Mouse (Mus musculus) 416B (cell line): ENCODE measurements around the gene Plk5.

Experiments used
- DNase-seq: peaks from one replicate; pipeline ENCODE4 v3.0.0; 2011; ENCODE audit warnings: low read depth

The Plk5 gene

DNA sequence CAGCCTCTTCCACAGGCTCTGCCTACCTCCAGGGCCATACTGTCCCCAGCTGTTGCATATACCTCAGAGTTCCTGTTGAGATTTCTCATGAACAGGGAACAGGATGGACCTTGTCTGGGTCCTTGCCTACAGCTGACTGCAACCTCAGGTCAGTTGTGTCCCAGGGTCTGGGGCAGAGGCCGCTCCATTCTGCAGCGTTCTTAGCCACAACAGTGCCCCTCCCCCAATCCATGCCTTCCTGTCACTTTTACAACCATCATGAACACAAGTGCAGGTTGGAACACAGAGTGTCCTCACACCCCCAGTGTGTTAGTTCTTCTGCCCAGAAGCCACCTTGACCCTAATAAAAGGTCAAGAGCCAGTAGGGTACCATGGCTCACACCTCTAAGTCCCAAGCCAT is 32.5 kb downstream of the Plk5 start:
- DNase-seq, result no peak

DNA sequence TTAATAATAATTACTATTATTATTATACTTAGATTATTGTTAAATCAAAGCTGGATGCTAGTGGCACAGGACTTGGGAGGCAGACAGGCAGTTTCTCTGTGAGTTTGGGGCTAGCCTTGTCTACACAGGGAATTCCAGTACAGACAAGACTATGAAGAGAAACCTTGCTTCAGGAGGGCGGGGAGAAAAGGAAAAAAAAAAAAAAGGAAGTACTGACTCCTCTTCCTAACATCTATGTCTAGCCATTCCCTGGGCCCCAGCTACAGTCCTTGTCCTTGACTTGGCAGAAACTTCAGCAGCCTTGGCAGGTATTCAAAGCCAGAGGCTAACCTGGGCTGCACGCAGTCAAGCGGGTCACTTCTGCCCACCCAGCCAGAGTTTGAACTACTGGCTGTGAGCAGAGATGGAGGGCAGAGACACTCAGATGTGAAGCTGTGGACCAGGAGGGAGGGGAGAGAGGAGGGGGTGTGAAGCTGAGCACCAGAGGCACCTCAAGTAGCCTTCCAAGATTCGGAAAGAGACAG is 33.0 kb downstream of the Plk5 start:
- DNase-seq, result no peak

DNA sequence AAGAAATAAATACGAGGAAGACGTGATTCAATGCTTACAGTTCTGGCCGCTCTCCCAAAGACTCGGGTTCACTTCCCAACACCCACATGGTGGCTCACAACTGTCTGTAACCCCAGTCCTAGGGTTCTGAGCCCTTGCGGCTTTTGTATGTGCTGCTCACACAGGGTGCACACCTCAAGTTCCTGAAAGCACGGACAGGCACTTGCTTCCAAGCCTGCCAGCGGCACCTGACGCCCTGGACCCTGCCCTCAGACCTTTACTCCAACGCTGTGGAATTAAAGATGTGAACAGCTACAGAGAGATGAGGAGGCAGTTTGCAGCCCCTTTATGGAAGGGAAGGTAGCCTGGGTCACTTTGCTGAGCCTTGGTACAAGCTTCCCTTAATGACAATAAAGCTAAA is 34.4 kb downstream of the Plk5 start:
- DNase-seq, result no peak

DNA sequence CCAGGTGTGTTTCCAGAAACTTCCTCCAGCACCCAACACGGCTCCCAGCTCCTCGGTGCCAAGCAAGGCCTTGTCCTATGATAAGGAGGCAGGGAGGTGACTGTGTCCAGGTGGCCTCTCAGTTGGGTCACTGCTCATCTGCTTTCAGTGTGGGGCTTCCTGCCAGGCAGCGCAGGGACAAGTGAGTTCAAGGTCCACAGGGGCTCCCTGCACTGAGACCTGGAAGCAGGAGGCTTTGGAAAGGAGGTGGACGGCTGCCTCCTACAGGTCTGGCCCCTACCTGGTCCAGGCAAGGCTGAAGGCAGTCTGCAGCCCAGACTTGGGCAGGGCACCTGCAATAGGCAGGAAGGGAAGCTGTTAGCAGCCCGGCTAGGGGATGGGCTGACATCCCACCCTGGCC is 36.4 kb downstream of the Plk5 start:
- no peak for DNase-seq

DNA sequence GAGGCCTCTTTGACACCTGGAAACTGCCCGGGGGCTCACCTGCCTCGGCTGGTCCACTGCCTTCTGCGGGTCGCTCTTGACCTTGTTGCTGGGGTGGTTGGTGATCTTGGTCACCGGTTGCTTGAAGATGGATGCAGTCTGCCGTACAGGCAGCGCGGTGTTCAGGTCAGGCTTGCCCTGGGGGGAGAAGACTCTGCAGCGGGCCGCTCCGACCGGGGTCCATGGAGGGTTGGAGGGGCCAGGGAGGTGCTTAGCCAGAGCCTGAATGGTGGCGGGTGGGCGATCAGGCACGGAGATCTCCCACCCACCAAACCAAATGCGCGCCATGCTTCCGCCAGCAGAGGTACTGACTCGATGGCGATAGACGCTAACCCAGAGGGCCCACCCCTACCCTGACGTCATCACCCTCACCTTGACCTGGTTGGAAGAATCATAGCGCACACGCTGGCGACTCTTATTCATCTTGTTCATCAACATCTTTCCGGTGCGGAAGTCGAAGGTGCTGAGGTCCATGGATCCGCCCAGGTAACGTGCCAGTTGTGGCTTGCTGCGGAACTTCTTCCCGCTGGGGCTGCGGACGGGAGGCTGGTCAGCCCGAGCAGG is 38.9 kb downstream of the Plk5 start:
- DNase-seq, result no peak

DNA sequence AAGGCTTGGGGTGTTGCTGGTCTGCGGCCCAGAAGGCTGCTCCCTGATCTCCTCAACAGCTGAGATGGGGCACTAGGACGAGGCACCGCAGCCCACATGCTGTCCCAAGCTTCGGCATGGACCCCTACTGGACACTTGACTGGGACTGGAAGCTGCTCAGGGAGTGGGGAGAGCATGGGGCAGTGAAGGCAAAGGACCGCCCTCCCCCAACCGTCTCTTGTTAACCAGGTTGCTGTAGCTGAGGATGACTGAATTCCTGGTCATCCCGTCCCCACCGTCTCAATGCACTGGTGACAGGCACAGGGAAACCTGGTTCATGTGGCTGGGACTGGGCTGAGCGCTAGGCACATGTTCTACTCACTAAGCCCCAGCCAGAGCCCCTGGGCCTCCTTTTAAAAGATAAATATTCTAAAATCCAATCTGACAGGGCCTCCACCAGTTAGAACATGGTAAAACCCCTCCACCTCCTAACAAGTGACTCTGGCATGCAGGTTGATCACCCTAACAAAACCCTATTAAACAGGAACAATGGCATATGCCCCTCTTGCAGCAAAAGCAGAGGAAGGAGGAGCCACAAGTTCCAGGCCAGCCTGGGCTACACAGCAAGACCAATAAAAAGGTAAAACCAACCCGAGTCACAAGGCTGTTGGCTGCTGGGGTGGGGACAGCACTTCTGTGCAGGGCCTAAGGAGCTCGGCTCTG is 40.7 kb downstream of the Plk5 start:
- no peak for DNase-seq

DNA sequence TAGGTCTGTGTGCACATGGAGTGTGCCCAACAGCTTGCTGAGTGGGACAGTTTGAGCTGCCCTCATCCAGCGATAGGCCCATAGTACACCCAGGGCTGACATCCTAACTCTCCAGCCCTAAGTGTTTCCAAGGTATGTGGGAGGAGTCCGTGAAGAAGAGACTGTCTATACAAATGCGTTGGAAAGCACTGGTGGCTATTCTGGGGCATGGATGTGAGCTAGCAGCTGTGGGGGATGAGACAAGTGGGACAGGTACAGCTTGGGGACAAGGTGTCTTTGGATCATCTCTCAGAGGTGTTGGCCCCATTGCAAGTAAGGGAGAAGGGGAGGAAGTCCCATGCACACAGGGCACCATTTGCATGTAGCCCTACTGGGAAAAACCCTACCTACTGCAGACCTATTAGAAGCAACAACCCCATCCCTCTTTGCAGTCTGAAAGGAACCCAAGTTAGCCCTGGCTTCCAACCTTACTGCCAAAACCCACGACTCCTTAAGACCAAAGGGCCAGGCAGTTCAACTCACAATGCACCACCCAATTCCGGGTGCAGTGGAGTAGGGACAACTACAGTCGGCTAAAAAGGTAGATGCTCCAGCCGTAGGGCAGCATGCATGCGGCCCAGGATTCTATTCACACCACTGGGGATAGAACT is 41.4 kb downstream of the Plk5 start:
- no peak for DNase-seq

DNA sequence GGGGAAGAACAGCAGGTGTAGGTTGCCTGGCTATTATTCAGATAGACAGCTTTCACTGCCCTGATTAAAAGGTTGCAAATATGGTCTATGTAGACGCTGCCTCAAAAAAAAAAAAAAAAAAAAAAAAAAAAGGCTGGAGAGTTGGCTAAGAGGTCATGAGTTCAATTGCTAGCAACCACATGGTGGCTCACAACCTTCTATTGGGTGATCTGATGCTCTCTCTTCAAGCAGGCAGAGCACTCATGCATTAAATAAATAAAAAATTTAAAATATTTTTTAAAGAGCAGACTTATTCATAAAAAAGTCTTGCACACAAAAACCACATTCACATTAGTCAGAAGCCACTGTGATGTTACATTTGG is 41.9 kb downstream of the Plk5 start:
- peak; percentile 71 for DNase-seq

DNA sequence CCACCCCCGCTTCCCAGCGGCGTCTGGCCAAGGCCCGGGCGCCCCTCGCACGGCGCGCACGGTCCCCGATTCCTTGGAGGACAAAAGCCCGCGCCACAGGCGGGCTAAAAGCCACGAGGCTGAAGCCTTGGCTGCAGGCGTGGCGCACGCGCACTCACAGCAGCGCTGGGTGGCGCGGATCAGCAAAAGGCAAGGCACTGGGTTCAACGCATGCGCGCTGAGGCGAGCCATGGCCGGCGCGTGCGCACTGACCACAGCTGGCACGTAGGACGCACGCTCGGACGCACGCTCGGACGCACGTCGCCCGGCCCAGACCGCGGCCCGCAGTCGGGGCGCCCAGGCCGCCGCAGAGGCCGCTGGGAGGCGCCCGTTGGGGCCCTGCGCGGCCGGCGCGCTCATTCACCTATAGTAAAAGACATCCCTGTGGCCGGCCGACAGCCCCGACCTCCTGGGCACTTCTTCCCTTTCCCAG is 42.5 kb downstream of the Plk5 start:
- DNase-seq, result peak; percentile 98

DNA sequence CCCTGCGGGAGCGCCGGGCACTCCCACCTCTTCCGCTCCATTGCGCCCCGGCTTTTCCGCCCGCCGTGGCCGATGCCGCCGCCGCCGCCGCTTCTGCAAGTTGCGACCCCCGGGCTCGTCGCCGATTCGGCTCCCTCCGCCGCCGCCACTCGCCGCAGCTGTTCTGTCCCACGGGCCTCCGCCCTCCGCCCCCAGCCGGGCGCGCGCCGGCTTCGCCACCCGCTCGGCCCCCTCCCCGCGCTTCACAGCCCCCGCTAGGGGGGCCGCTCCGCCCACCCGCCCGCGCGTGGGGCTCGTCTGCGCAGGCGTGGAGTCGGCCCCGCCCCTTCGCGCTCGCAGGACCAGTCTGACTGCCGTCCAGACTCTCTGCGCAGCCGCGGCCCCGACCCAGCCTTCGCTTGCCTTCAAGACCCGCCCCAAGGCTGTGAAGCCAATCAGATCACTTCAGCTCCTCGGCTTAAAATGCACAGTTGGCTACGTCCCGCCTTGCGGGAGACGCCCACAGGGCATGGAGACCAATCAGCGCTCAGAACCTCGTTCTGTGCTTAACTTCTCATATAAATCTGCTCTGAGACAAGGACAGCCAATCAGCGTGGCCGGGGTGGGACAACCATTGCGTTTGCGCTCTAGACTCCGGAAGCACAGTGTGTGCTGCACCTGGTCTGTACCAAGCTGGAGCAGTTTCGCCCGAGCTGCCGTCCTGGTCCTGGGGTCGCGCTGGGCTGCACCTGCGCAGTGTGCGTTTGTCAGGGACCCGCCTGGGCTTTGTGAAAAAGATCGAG is 43.1 kb downstream of the Plk5 start, which contains the start of gene Mbd3:
Mbd3 (minus strand) TSS at position 360 of the 782 bp plus-strand sequence.
- DNase-seq, result peak; percentile 100

DNA sequence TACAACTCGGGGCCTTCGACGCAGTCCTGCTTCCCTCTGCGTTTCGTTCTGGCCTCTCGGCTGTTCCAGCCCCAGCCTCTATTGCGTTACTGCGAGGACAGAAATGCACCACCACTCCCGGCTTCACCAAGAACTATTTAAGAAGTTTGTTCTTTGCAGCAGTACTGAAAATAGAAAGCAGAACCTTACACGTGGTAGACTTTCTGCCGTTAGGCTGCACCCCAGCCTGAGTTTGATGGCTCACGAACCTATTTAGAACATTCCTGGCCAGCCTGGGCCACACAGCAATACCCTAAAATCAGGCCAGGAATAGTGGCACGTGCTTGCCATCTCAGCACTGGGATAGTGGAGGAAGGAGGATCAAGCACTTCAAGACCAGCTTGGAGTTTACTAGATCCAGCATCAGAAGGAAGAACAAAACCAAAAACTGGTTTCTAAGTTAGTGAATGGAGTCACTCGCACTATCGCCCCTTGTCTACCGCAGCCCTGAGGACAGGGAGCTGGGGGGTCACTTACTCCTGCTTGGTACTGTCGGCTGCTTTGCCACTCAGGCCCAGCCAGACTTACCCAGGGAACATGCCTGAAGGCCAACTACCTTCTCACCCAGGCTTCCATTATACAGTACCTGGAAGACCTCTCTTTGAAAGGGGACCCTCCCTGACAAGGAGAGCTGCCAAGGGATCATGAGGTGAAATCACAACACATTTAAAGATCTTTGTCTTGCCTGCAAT is 43.9 kb downstream of the Plk5 start:
- no peak for DNase-seq

DNA sequence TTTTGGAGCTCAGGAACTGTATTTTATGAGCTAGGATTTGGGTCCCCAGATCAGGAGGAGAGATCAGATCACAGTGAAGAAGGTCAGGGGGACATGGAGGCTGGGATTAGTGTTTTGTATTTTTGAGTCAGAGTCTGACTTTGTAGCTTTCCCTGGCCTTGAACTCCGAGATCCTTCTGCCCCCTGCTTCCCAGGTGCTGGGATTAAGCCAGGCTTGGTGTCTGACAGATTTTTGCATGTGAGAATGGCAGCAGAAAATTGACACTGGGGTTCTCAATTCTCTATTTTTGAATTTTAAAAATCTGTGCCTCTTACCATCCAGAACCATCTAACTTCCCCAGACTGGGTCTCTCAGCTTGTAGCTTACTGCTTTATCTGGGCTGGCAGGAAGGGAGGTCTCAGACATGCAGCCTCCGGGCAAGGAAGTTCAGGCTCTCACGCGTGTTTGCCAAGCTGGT is 44.5 kb downstream of the Plk5 start:
- no peak for DNase-seq

DNA sequence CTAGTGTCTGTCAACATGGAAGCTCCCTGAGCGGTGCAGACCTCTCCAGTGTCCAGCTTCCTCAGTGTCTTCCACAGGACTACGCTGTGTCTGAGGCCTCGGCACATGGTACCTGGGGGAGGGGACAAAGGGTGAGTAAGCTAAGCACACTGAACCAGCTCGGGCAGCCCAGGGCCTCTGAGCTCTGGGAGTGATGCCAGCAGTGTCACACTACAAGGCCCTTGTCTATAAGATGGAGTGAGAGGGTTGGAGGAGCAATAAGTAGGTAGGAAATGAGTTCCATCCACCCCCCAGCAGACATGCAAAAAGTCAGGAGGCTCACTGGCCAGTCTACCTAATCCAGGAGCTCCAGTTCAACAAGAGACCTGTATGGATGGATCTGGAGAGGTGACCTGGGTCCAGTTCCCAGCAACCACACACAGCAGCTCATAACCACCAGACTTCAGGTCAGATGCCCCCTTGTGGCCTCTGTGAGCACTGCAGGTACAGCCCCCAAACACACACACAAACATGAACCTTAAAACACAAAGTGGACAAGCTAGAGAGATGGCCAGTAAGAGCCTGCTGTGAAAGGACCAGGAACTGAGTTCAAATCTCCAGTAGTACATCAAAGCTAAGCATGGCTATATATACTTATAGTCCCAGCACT is 46.9 kb downstream of the Plk5 start:
- DNase-seq, result peak; percentile 64

DNA sequence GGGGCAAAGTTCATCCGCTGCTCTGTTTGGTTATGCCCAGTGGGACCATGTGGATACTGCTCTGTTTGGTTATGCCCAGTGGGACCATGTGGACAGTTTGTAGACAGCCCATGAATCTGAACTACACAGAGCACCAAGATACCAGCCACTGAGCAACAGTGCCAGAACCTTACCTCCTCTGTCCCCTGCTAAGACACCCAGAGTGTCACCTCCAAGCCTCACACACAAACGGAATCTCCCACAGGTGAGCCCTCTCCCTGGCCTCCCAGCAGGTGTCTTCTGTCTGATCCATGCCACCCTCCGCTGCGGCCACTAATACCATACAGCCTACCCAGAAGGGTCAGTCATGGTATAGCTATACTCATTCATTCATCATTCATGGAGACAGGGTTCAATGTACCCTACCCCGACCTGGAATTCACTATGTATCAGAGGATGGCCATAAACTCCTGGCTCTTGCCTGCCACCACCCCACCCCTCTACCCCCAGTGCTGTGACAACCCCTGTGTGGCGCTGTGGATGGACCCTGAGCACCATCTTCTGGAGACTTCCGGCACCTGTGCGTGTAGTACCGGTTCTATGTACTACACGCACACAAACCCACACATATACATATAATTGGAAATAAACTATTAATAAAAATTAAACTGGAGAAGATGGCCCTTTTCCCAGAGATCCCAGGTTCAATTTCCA is 49.4 kb downstream of the Plk5 start:
- no peak for DNase-seq

DNA sequence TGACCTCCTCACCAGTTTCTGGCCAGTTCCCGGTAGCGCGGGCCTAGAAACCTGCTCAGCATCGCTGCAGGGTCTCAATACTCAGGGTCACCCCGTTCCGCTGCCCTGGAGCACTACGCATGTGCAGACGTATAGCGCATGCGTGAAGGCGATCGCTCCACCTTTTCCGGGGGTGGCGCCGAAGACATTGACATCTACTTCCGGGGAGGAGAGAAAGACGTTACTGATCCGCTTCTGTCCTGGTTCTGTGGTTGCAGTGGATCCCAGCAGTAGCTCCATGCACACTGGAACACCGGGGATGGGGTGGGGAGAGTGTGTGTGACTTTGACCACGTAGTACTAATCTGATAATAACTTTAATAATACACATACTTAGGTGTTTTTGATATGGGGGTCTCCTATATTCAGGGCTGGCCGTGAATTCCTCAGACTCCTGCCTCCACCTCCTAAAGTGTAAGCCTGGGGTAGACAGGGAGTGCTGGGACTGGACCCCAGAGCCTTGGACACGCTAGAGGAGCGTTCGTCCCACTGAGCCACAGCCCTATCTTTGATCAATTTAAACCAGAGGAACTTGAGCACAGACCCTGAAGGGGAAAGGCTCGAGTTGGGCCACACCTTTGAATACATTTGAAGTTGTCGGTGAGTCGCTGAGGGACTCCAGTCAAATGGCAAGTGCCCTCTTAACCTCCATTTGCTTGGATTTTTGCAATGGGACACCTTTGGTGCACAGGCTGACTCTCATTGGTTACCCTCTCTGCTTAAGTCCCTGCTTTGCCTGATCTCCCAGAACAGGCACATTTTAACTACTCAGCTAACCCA is 50.6 kb downstream of the Plk5 start, which contains the start of gene Uqcr11:
Uqcr11 (minus strand) TSS at position 147 of the 818 bp plus-strand sequence.
- peak; percentile 94 for DNase-seq

DNA sequence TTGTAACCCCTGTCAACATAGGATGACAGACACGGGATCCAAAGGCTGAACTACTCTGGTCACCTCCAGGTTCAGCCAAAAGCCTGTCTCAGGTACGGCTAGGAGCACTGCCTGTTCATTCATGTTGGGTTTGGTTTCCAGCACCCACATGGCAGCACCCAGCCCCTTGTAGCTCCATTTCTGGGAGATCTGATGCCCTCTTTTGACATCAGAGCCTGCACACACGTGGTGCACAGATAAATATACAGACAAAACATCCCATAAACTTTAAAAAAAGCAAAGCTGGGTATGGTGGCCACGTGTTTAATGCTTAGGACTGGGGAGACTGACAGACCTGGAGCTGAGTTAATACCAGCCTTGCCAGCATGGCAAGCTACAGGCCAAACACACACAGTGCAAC is 51.7 kb downstream of the Plk5 start:
- DNase-seq, result no peak

DNA sequence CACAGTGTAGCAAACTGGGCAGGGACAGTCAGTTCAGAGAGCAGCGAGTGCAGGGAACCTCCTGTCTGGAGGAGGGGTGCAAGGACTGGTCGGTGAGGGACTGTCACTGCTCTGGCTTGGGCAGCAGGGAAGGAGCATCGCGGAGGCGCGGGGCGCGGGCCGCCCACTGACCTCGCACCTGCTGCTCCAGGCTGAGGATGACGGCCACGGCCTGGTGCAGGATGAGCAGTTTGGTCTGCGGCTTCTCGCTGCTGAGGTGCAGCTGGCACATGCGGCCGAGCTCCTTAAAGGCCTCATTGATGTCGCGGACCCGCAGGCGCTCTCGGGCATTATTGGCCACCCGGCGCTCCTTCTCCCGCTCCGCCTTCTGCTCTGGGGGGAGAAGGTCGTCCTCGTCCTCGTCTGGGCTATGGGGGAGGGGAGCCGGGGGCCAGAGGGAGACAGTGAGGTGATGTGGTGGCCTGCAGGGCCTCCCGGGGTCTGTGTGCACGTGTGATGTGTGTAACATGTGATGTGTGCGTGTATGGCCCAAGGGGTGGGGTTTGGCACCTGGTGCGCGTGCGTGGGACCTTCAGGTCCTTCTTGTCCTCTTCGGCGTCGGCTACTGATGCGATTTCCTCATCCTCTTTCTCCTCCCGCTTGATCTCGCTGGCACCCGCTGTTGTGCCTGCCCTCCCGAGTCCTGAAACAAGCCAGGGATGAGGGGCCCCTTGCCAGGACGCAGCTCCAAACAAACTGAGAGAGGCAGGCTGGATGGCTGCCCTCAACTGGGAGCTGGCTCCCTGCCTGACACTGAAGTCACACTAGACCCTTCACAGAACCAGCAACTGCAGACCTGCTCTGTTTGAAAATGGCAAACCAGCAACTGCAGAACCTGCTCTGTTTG is 56.6 kb downstream of the Plk5 start:
- DNase-seq, result no peak
